Mouse (Mus musculus) heart, postnatal 36 days (tissue): ENCODE results near the gene Alox12b. TPM values are rescaled to one million over a fixed set of nuclear protein-coding genes. Genes with fewer than 3 reads are reported as not detected.

ENCODE experiments used
- DNase-seq, 2 experiments: peaks; one replicate each; pipeline ENCODE4 v3.0.0; 2021 to 2022
- intact Hi-C: fragments of 180-260 bp; cut with DNase I; formaldehyde crosslinking; loops from one replicate; pipeline ENCODE4 v1.15.1; 2025
- total RNA-seq, 2 experiments: library from RNA; stranded (reverse); gene quantifications; 2 replicates each; pipeline ENCODE4 v1.2.3; 2021

Alox12b gene
- total RNA-seq, 2 experiments from 2014 or later: not detected

GRCm38 (mm10) chr11:69153831-69154230 is 3.0 kb upstream of the Alox12b start:
- intact Hi-C loops: no loop called here
- no peak for DNase-seq

- intact Hi-C loops: no loop called here
- no peak for DNase-seq
These were observed 1.4 kb upstream of the Alox12b start for GRCm38 (mm10) chr11:69155351-69155750.

- intact Hi-C loops: no loop called here
- DNase-seq: no peak
These were observed 12.5 kb downstream of the Alox12b start for GRCm38 (mm10) chr11:69169313-69169712.

- peak; percentile 77 for DNase-seq
- intact Hi-C loops: no loop called here
These were observed 14.8 kb downstream of the Alox12b start for GRCm38 (mm10) chr11:69171626-69172025.

- no peak for DNase-seq
- intact Hi-C loops: no loop called here
These were observed 15.8 kb downstream of the Alox12b start for GRCm38 (mm10) chr11:69172606-69173005.

- no peak for DNase-seq
- intact Hi-C loops: no loop called here
These were observed 17.9 kb downstream of the Alox12b start for GRCm38 (mm10) chr11:69174722-69175121.

GRCm38 (mm10) chr11:69178525-69178924 is 21.7 kb downstream of the Alox12b start:
- intact Hi-C loops: no loop called here
- DNase-seq: no peak

- DNase-seq: no peak
- intact Hi-C loops: no loop called here
These were observed 22.7 kb downstream of the Alox12b start for GRCm38 (mm10) chr11:69179512-69179911.

GRCm38 (mm10) chr11:69180120-69180519 is 23.3 kb downstream of the Alox12b start:
- intact Hi-C loops: no loop called here
- no peak for DNase-seq

GRCm38 (mm10) chr11:69185031-69185430 is 28.2 kb downstream of the Alox12b start:
- intact Hi-C loops: no loop called here
- no peak for DNase-seq

GRCm38 (mm10) chr11:69185936-69186335 is 29.1 kb downstream of the Alox12b start:
- intact Hi-C loops: no loop called here
- no peak for DNase-seq

- intact Hi-C loops: loop anchor here (1.0 to 5.0 kb wide), 3 partner anchors 51 to 319 kb away; no protein-coding TSS in a partner anchor
- peak; percentile 25 to 34 for DNase-seq
These were observed 36.1 kb downstream of the Alox12b start for GRCm38 (mm10) chr11:69192840-69193239.

- no peak for DNase-seq
- intact Hi-C loops: no loop called here
These were observed 40.0 kb downstream of the Alox12b start for GRCm38 (mm10) chr11:69196766-69197165.

- intact Hi-C loops: no loop called here
These were observed 40.4 kb downstream of the Alox12b start for GRCm38 (mm10) chr11:69197194-69197593.

GRCm38 (mm10) chr11:69197743-69198142 is 41.0 kb downstream of the Alox12b start, which contains the start of gene Alox8:
TSS of gene Alox8 (minus strand) at chr11:69197843.
- intact Hi-C loops: no loop called here
- no peak for DNase-seq

More at GRCm38 (mm10) chr11:69197194-69197593, 40.4 kb downstream of the Alox12b start:
- no peak for DNase-seq

- DNase-seq: no peak
- intact Hi-C loops: no loop called here
These were observed 42.5 kb downstream of the Alox12b start for GRCm38 (mm10) chr11:69199251-69199650.

- DNase-seq: no peak
- intact Hi-C loops: no loop called here
These were observed 43.4 kb downstream of the Alox12b start for GRCm38 (mm10) chr11:69200231-69200630.

GRCm38 (mm10) chr11:69202469-69203230 is 45.9 kb downstream of the Alox12b start:
- intact Hi-C loops: no loop called here
- no peak for DNase-seq

GRCm38 (mm10) chr11:69211431-69211830 is 54.6 kb downstream of the Alox12b start:
- intact Hi-C loops: no loop called here
- DNase-seq: no peak

- DNase-seq: no peak
- intact Hi-C loops: no loop called here
These were observed 60.6 kb downstream of the Alox12b start for GRCm38 (mm10) chr11:69217411-69217810.

GRCm38 (mm10) chr11:69218661-69219060 is 61.9 kb downstream of the Alox12b start:
- DNase-seq: no peak
- intact Hi-C loops: no loop called here
